Mouse (Mus musculus): ENCODE results near the gene Setd3.
A peak's percentile ranks its signal among the peaks of the same experiment; 100 is the strongest.

The Setd3 gene

GRCm38 (mm10) chr12:108179246-108179320, at the start of gene Setd3:
TSS of gene Setd3 (minus strand) at chr12:108179314.
- DNase-seq (ENCODE audit: low spot score in 2 of 2), result no peak

DNA sequence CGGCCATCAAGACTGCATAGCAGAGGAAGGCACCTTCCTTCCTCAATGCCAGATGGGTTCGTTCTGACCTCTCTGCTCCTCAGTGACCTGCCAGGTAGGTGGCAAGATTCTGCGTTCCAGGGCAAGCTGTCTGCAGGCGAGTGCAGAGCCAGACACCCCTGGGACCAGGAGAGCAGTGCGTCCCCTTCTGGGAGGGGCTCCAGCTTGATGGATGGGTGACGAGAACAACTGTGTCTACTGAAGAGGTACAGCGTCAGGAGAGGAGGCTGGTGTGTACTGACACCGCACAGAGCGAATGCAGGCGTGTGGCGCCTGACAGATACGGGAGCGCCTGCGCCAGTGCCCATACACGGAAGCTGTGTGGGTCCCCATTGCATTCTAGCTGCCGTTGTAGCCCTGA, 48.4 kb upstream of the Setd3 start:
- no peak for DNase-seq (ENCODE audit: low spot score in 2 of 2)

DNA sequence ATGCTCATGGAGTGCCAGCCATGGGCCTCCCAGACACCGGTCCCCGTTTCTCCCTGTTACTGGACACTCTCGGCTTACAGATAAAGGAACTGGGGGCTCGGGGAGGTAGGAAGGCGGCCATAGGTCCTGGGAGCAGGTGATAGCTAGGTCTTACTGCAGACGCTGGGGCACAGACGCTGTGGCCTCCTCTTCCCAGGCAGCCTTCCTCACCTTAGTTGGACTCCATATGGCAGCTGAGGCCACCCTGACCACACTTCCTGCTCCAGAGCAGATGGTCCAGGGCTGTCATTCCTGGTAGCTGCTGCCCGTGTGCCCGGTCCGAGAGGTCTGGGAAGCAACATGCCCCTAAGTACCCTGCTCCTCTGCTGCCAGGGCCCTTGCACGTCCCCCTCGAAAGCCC, 47.8 kb upstream of the Setd3 start:
- DNase-seq (ENCODE audit: low spot score in 2 of 2), result no peak

DNA sequence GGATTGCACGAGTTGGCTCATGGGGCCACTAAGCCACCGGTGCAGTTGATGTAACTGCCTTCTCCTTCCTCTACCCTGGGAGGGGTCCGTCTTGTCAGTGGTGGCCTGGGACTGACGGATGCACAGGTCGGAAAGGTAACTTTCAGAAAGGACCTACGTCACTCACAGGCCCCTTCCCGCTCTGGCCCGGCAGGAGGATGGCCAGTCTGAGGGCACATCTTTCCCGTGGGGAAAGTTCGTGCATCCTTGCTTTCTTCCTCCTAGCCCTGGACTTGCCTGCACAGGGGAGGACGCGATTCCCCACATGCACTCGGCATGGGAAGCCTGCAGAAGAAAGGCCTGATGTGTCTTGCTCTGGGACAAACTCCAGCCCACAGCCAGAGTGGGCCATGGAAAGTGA, 47.1 kb upstream of the Setd3 start:
- no peak for DNase-seq (ENCODE audit: low spot score in 2 of 2)

DNA sequence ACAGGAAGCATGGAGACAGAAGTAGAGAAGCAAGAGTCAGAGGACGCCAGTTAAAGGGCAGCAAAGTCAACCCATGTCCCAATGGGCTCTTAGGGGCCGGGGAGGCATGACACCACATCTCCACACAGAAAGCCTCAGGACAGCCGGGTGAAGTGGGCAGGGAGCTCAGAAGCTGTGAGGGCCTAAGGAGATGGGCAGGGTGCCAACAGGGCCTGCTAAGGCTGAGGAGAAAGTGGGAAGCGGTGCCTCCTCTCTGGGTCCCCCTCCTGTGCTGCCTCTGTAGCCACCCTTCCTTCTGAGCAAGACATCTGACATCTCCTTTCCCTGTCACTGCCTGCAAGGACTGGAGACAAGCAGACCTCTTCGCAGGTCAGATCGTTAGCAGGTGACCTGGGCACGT, 46.7 kb upstream of the Setd3 start:
- DNase-seq (ENCODE audit: low spot score in 2 of 2), result no peak

DNA sequence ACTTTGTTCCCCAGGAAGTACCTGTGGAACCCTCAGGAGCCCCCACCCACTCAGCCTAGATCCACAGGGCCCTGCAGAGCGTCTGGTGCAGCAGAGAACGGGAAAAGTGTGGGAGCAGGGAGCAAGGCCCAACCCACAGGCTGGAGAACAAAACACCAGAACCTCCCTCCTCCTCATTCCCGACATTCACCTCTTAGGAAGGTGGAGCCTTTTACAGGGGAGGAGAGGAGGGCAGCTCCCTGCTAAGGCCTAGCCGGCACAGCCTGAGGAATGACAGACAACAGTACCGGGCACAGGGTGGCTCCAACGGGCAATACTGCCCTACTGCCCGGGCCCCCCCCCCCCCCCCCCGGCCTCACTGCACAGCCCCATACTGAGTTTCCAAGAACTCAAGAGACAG, 44.2 kb upstream of the Setd3 start:
- no peak for DNase-seq (ENCODE audit: low spot score in 2 of 2)

GRCm38 (mm10) chr12:108221712-108222111, 42.6 kb upstream of the Setd3 start:
- no peak for DNase-seq (ENCODE audit: low spot score in 2 of 2)

GRCm38 (mm10) chr12:108221206-108221605, 42.1 kb upstream of the Setd3 start:
- DNase-seq (ENCODE audit: low spot score in 2 of 2), result no peak

GRCm38 (mm10) chr12:108220621-108221020, 41.5 kb upstream of the Setd3 start:
- no peak for DNase-seq (ENCODE audit: low spot score in 2 of 2)

- DNase-seq (ENCODE audit: low spot score in 2 of 2), result no peak
These were observed 40.9 kb upstream of the Setd3 start for GRCm38 (mm10) chr12:108219825-108220616.

GRCm38 (mm10) chr12:108219163-108219562, 40.0 kb upstream of the Setd3 start:
- DNase-seq (ENCODE audit: low spot score in 2 of 2), result no peak

DNA sequence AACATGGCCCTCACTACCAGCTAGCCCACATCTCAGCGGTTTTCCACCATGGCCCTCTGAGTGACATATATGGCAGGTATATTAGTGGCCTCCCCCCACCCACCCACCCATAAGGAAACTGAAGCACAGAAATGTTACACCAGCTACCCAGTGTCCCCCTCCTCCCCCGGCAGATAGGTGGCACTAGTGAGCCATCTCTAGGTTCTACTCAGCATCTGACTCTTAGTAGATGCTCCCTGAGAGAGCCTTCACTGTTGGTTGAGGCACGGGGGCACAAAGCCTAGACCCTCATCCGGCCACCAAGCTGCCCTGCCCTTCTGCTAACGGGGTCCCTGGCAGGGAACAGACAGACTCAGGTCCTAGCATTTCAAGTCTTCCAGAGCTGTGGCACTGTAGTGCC, 38.5 kb upstream of the Setd3 start:
- no peak for DNase-seq (ENCODE audit: low spot score in 2 of 2)

DNA sequence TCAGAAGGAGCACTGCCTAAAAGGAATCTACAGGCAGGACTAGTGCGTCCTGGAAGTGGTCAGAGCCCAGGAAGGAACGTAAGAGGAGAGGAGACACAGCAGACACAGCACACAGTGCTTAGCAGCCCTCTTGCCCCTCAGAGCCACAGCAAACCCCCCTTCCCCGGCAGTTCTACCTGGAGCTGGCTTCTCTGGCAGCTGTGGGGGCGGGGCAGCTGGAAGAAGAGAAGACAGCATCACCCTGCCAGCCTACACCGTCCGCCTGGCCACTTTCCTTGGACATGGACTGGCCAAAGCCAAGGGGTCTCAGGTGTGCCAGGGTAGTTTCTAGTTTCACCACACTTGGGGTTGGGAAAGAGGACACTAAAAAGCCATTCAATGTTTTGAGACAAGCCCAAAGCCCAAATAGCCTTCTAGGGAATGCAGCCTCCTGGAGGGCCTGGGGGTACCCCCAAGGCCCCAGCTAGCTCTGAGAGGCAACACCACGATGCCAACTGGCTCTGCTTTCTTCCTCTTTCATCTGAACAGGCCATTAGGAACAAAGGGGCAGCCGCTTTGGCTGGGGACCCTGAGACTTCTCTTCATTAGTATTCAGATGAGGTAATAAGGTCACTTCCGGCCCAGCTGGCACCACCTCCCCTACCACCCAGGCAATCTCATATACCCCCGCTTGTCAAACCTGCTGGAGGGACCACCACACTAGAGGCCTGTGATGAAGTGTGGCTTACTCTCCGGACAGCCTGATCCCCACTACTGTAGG, 37.7 kb upstream of the Setd3 start:
- DNase-seq (ENCODE audit: low spot score in 2 of 2), result no peak

DNA sequence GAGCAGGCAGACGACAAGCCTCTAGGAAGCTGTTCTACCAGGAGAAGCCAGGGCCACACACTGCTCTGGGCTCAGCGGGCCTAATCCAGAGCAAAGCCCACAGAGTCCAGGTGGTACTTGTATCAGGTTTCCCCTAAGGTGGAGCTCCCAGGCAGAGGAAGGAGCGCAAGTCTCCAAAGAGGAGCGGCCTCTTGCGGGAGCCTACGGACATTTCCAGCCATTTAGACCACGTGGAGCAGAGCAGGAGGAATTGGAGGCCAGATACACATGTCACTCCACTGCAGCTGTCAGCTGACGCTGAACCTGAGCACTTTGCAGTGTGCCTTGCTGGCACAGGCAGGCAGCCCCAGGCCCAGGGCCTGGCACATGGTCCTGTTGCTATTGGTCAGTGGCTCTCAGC, 36.0 kb upstream of the Setd3 start:
- DNase-seq (ENCODE audit: low spot score in 2 of 2), result no peak

GRCm38 (mm10) chr12:108213090-108214041, 34.3 kb upstream of the Setd3 start:
- no peak for DNase-seq (ENCODE audit: low spot score in 2 of 2)

DNA sequence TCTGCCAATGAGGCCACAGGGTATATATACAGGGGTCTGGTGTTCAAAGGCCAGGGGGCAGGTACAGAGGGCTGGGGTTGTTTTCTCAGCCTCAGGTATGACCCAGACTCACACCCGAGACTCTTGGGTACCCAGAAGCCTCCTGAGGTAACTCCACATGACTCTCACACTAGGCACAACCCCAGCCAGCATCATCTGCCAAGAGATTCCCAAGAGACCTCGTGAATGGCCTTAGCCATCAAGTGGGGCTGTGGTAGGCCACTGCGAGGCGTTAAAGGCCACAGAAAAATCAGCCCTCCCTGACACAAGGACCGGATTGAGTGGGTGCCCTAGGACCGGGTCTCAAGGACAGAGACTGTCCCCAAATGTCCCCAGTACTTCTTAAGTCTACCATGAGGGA, 33.4 kb upstream of the Setd3 start:
- DNase-seq (ENCODE audit: low spot score in 2 of 2), result no peak

GRCm38 (mm10) chr12:108212071-108212470, 33.0 kb upstream of the Setd3 start:
- DNase-seq (ENCODE audit: low spot score in 2 of 2), result no peak

GRCm38 (mm10) chr12:108210623-108211022, 31.5 kb upstream of the Setd3 start:
- no peak for DNase-seq (ENCODE audit: low spot score in 2 of 2)

DNA sequence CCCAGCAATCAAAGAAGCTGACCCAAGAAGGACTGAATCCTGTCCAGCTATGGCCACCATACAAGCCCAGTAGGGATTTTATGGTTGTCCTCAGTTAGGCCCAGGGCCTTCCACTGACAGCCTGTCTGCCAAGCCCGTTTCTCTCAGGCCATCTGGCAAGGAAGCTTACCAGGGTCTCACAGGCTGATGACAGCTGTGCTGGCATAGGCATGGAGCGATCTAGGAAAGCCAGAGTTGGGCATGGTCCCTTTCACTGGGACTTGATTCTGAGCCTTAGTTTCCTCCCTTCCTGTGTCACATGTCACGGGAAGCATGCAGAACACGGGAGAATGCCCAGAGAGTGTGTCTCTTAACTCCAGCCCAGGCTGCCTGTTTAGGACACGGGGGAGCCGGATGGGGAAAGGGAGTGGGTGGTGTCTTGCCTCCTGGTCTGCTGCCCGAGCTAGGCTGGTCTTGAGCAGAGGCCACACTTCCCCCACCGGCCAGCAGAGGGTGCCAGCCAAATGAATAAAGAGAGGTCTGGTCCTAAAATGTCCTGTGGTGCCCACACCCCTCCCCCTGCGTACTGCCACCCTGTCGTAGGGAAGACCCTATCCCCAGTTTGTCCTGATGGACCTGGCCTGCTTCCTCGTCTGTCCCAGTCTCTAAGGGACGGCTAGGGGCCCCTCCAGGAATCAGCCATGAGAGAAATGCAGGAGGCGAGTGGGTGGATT, 29.8 kb upstream of the Setd3 start:
- DNase-seq (ENCODE audit: low spot score in 2 of 2), result peak; percentile 51 to 56

DNA sequence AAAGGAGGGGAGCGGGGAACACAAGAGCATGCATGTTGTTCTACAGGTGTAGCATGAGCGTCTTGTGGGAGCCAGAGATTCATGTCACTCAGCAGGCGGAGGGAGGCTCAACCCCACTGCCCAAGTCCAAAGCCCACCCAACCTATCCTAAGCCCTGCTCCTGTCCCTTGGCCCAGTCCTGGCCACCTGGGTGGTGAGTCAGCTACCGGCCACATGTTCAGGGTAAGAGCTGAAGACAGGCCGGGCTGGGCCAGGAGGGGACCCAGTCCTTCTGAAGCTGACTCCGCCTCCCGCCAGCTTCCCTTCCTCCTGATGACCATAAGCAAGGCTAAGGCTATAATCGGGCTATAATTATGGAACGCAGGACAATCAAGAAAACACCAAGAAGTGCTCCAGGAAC, 29.1 kb upstream of the Setd3 start:
- DNase-seq (ENCODE audit: low spot score in 2 of 2), result no peak

GRCm38 (mm10) chr12:108206641-108207040, 27.5 kb upstream of the Setd3 start:
- peak in 1 of 2 experiments; percentile 61 for DNase-seq (ENCODE audit: low spot score in 2 of 2)

DNA sequence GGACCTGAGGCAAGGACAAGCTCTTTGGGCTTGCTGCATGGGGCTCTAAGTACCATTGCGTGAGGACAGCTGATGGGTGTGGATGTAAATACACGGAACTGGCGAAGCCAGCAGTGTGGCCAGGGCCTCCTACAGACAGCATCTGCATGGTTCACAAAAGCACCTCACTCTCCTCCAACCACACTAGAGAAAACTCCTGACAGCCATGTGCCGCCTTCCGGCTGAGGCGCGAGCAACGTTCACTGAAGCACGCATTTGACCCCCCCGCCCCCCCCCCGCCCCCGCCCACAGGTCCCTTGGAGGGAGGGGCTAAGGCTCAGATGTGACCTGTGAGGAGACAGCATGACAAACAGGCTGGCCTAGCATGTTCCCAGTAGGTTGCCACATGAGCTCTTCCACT, 25.9 kb upstream of the Setd3 start:
- DNase-seq (ENCODE audit: low spot score in 2 of 2), result no peak

Data from right cerebral cortex, postnatal 36 days (tissue).